Mouse (Mus musculus) embryonic facial prominence, embryonic 11.5 days (tissue): ENCODE measurements around the gene Ppp2r5e. TPM values are rescaled to one million over a fixed set of nuclear protein-coding genes. Genes with fewer than 3 reads are reported as not detected.

ENCODE experiments used
- ATAC-seq: fragments of 200-750 bp; cut with Nextera tagmentation; replicated peaks from 2 replicates; pipeline ENCODE4 v1.8.0; 2017; ENCODE audit warnings: low read depth; ENCODE audit not compliant: insufficient number of reproducible peaks, low FRiP score, low TSS enrichment
- DNase-seq: peaks from one replicate; pipeline ENCODE4 v3.0.0-alpha.2; 2015; ENCODE audit warnings: low spot score
- H3K27ac ChIP-seq: fragments of 300-500 bp; sonication (generic); replicated peaks from 2 replicates; pipeline ENCODE4 v1.5.1; 2014; ENCODE audit warnings: mild to moderate bottlenecking, low read depth, low read length, control low read depth
- H3K27me3 ChIP-seq: fragments of 300-500 bp; sonication (generic); 2 replicates; pipeline ENCODE4 v1.6.1; 2014; ENCODE audit warnings: mild to moderate bottlenecking, low read length, moderate library complexity, mixed read lengths; ENCODE audit not compliant: control insufficient read depth, insufficient read depth
- H3K36me3 ChIP-seq: fragments of 300-500 bp; sonication (generic); replicated peaks from 2 replicates; pipeline ENCODE4 v1.6.1; 2014; ENCODE audit warnings: low read depth, mild to moderate bottlenecking, low read length, moderate library complexity, mixed read lengths; ENCODE audit not compliant: control insufficient read depth, insufficient read depth
- H3K4me1 ChIP-seq: fragments of 300-500 bp; sonication (generic); 2 replicates; pipeline ENCODE4 v1.6.1; 2014; ENCODE audit warnings: low read length, mixed read lengths; ENCODE audit not compliant: control insufficient read depth, insufficient read depth
- H3K4me2 ChIP-seq: fragments of 300-500 bp; sonication (generic); 2 replicates; pipeline ENCODE4 v1.6.1; 2014; ENCODE audit warnings: low read depth, mild to moderate bottlenecking, control low read depth, low read length, moderate library complexity
- H3K4me3 ChIP-seq: fragments of 300-500 bp; sonication (generic); 2 replicates; pipeline ENCODE4 v1.5.1; 2014; ENCODE audit warnings: low read depth, low read length, control low read depth
- H3K9ac ChIP-seq: fragments of 300-500 bp; sonication (generic); replicated peaks from 2 replicates; pipeline ENCODE4 v1.6.1; 2014; ENCODE audit warnings: mild to moderate bottlenecking, control low read depth, low read length
- H3K9me3 ChIP-seq: fragments of 300-500 bp; sonication (generic); replicated peaks from 2 replicates; pipeline ENCODE4 v1.6.1; 2016; ENCODE audit warnings: mild to moderate bottlenecking, low read length, inconsistent platforms, mixed read lengths; ENCODE audit not compliant: control insufficient read depth
- WGBS: fragments of 180-500 bp; shearing (Covaris S2); extraction: QIAGEN DNeasy Blood & Tissue Kit; methylation state at CpG from one replicate; pipeline ENCODE4 v1.1.7; 2014; 5-methylcytosine and 5-hydroxymethylcytosine counted together
- polyA plus RNA-seq: library from polyadenylated mRNA; unstranded; fragments of >200 nt; fragmentation: Nextera tagmentation; extraction: Ambion mirVana; gene quantifications from 2 replicates; pipeline ENCODE4 v1.2.1, GENCODE M21; 2014

The Ppp2r5e gene
- polyA plus RNA-seq, 1 experiment from 2014 or later: 18.7 TPM

GRCm38 (mm10) chr12:75622835-75623234, 26.8 kb upstream of the Ppp2r5e start:
- Histone ChIP-seq H3K4me2 (no peak overlapping the region), H3K4me1 (no peaks in the 10 kb centered on the region), H3K27me3 (no peaks in the 10 kb centered on the region), H3K27ac (no peak overlapping the region), H3K4me3 (no peak overlapping the region), H3K36me3 (no peaks in the 10 kb centered on the region), H3K9ac (no peak overlapping the region), H3K9me3 (no peaks in the 10 kb centered on the region)
- ATAC-seq: no peak
- 70% methylated on average over 3 of the region's 3 CpGs for whole genome bisulfite sequencing
- no peak for DNase-seq

DNA sequence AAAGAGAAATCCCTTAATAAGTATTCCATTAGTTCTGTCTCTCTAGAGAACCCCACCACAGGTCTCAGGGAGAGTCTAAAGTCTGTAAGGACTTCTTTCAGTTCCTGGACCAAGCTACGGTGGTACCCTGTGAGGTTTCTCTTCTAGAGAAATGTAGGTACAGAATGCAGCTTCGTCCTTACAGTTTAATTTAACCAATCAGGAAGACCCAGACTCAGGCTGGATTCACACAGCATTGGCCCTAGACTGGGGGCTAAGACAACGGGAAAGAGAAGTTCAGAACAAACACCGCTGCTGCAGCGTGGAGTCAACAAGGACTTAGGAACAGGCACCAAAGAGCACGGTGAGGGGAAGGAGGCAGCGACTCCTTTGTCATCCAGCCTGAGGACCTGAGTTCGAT, 20.8 kb upstream of the Ppp2r5e start:
- 55% methylated on average over 8 of the region's 8 CpGs for WGBS
- Histone ChIP-seq H3K4me1 (no peaks in the 10 kb centered on the region), H3K4me3 (no peak overlapping the region), H3K36me3 (no peaks in the 10 kb centered on the region), H3K27ac (no peak overlapping the region), H3K4me2 (no peak overlapping the region), H3K27me3 (no peaks in the 10 kb centered on the region), H3K9me3 (no peaks in the 10 kb centered on the region), H3K9ac (no peak overlapping the region)
- DNase-seq (no peak), ATAC-seq (no peak)

DNA sequence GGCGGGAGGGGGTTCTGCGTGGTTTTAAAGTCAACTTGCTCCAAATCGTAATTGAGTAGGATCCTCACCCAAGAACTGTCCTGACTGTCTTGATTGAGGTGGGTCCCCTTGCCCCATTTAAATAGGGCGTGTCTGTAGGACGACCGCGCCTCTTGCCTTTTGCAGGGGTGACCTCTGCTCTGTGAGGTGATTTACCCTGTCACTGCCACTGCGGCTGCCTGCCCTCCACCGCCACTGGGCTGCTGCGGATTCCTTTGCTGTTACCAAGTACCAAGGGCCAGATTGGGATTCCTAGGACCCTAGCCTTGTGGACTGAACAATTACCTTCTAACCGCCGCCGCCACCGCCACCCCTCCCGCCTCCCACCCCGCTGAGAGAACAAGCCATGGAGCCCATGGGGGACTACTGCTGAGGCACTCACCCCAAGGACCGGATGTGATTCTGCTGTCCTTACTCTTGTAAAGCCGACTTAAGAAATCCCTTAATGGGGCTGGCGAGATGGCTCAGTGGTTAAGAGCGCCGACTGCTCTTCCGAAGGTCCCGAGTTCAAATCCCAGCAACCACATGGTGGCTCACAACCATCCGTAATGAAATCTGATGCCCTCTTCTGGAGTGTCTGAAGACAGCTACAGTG, 20.2 kb upstream of the Ppp2r5e start:
- peak overlapping the region; percentile 41 for H3K4me2 ChIP-seq
- ATAC-seq (no peak), DNase-seq (peak; percentile 22)
- H3K27ac ChIP-seq: no peak overlapping the region
- H3K27me3 ChIP-seq: no peaks in the 10 kb centered on the region
- no peaks in the 10 kb centered on the region for H3K9me3 ChIP-seq
- no peaks in the 10 kb centered on the region for H3K4me1 ChIP-seq
- 4% methylated on average over 23 of the region's 24 CpGs for WGBS
- no peaks in the 10 kb centered on the region for H3K36me3 ChIP-seq
- no peak overlapping the region for H3K9ac ChIP-seq
- peak overlapping the region; percentile 2; the same call in 1 of the 2 replicates for H3K4me3 ChIP-seq

DNA sequence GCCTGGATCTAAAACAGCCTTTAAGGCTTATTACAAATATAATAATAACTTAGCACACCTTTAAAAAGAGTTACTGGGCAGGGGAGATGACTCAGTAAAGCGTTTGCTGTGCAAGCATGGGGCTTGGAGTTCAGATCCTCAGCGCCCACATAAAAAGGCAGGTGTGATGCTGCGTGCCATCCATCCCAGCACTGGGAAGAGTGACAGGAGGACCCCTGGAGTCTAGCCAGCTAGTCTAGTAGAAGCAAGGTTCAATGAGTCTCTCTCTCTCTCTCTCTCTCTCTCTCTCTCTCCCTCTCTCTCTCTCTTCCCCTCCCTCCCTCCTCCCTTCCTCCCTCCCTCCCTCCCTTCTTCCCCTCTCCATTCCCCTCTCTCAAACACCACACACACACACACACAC, 19.5 kb upstream of the Ppp2r5e start:
- Histone ChIP-seq H3K4me1 (no peaks in the 10 kb centered on the region), H3K4me2 (no peak overlapping the region), H3K9ac (no peak overlapping the region), H3K36me3 (no peaks in the 10 kb centered on the region), H3K4me3 (no peak overlapping the region), H3K9me3 (no peaks in the 10 kb centered on the region), H3K27me3 (no peaks in the 10 kb centered on the region), H3K27ac (no peak overlapping the region)
- DNase-seq: no peak
- 52% methylated on average over 3 of the region's 3 CpGs for WGBS
- no peak for ATAC-seq

DNA sequence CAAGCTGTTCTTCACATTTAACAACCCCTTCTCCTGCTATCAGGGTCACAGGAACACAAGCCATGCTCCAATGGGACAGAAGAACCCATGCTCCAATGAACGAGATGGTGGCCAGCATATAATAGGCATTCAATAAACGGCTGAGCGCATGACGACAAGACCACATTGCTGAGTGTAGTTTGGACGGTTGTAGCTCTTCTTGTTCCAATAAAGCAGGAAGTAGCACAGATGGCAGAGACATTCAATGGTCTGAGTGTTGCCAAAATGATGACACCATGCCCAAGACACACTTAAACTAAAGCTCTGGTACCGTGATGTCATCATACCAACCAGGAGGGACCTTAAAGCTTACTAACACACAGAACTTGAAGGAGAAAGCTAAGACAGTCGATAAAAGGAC, 16.7 kb upstream of the Ppp2r5e start:
- WGBS: 90% methylated on average over 7 of the region's 7 CpGs

GRCm38 (mm10) chr12:75599490-75599889, 3.4 kb upstream of the Ppp2r5e start:
- ATAC-seq: no peak
- Histone ChIP-seq H3K9ac (peak overlapping the region; percentile 25; the same call in 1 of the 2 replicates), H3K4me1 (no peaks in the 10 kb centered on the region), H3K27me3 (no peaks in the 10 kb centered on the region), H3K36me3 (no peaks in the 10 kb centered on the region), H3K4me2 (0 out of 2 replicates have a peak overlapping the region, but pooled peaks have one; percentile 7), H3K4me3 (no peak overlapping the region), H3K27ac (no peak overlapping the region), H3K9me3 (no peaks in the 10 kb centered on the region)
- 6% methylated on average over 4 of the region's 4 CpGs for WGBS
- DNase-seq: peak; percentile 68

More for the DNA sequence above, 16.7 kb upstream of the Ppp2r5e start:
- ATAC-seq (no peak), DNase-seq (no peak)
- no peak overlapping the region for H3K27ac ChIP-seq
- H3K4me2 ChIP-seq: no peak overlapping the region
- no peak overlapping the region for H3K9ac ChIP-seq
- H3K36me3 ChIP-seq: no peaks in the 10 kb centered on the region
- H3K9me3 ChIP-seq: no peaks in the 10 kb centered on the region
- H3K27me3 ChIP-seq: no peaks in the 10 kb centered on the region
- H3K4me1 ChIP-seq: no peaks in the 10 kb centered on the region
- H3K4me3 ChIP-seq: no peak overlapping the region

GRCm38 (mm10) chr12:75598988-75599387, 2.9 kb upstream of the Ppp2r5e start:
- H3K27me3 ChIP-seq: no peaks in the 10 kb centered on the region
- no peaks in the 10 kb centered on the region for H3K4me1 ChIP-seq
- H3K9ac ChIP-seq: peak overlapping the region; percentile 25; the same call in 1 of the 2 replicates
- no peaks in the 10 kb centered on the region for H3K9me3 ChIP-seq
- no peak overlapping the region for H3K4me2 ChIP-seq
- ATAC-seq (no peak), DNase-seq (no peak)
- no peak overlapping the region for H3K4me3 ChIP-seq
- WGBS: 59% methylated on average over 4 of the region's 4 CpGs
- H3K27ac ChIP-seq: no peak overlapping the region
- no peaks in the 10 kb centered on the region for H3K36me3 ChIP-seq

GRCm38 (mm10) chr12:75597707-75598106, 1.7 kb upstream of the Ppp2r5e start:
- no peak overlapping the region for H3K4me2 ChIP-seq
- H3K4me1 ChIP-seq: no peaks in the 10 kb centered on the region
- H3K27ac ChIP-seq: no peak overlapping the region
- no peaks in the 10 kb centered on the region for H3K36me3 ChIP-seq
- 87% methylated on average over 4 of the region's 4 CpGs for WGBS
- no peaks in the 10 kb centered on the region for H3K9me3 ChIP-seq
- no peaks in the 10 kb centered on the region for H3K27me3 ChIP-seq
- no peak for ATAC-seq
- no peak for DNase-seq
- H3K4me3 ChIP-seq: no peak overlapping the region
- H3K9ac ChIP-seq: no peak overlapping the region
